Mouse (Mus musculus): ENCODE measurements around the gene Nipal1. TPM values are rescaled to one million over a fixed set of nuclear protein-coding genes. Genes with fewer than 3 reads are reported as not detected.
A peak's percentile ranks its signal among the peaks of the same experiment; 100 is the strongest.

Gene Nipal1
- polyA plus RNA-seq, 1 experiment from 2014 or later = 0.48 TPM

DNA sequence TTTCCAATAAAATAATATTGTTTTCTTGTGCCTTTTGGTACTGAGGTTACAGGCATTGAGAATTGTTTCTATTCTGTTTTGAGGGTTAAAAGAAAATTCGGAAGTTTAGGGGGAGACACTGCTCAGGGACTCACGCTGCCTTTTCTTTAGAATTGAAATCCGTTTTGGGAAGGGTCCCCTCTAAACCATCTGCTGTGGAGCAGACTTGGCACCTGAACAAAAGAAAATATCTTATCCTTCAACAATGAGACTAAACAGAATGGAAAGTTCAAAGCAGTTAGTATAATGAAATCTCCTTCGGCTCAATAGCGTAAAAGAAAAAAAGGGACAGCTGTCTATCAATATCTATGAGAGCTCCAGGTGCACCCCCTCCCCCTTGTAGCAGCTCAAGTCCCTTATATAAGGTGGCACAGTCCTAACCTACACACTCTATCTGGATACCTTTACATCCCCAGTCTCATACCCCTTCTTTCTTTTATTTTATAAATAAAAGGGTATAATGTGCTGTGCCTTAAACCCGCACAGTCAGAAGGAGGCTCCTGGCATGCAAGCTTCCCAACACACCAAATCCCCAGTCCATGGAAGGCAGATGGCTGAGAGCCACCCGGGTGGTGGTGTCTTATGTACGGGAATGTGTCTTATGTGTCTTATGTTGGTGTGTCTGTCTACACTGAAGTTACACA, 23.6 kb downstream of the Nipal1 start:
- Histone ChIP-seq H3K9ac (no peak overlapping the region), H3K27ac (no peak overlapping the region), H3K4me1 (replicated peaks) (peaks cover under 1% of the 10 kb centered on the region), H3K4me2 (no peak overlapping the region), H3K9me3 (no peaks in the 10 kb centered on the region), H3K36me3 (no peaks in the 10 kb centered on the region), H3K27me3 (no peaks in the 10 kb centered on the region), H3K4me3 (no peak overlapping the region)
- 50% methylated on average over 8 of the region's 8 CpGs for WGBS
- no peak; the same call in 1 of the 2 replicates for ATAC-seq (ENCODE audit: low FRiP score)

GRCm38 (mm10) chr5:72674994-72675542, 27.5 kb downstream of the Nipal1 start:
- no peaks in the 10 kb centered on the region for H3K36me3 ChIP-seq
- H3K9me3 ChIP-seq = no peaks in the 10 kb centered on the region
- H3K9ac ChIP-seq = no peak overlapping the region
- ATAC-seq (ENCODE audit: low FRiP score) = no peak
- no peaks in the 10 kb centered on the region for H3K27me3 ChIP-seq
- no peak overlapping the region for H3K4me2 ChIP-seq
- WGBS = 89% methylated on average over 9 of the region's 9 CpGs
- H3K4me1 ChIP-seq (replicated peaks) = no peaks in the 10 kb centered on the region; the same call in 1 of the 2 replicates
- no peak overlapping the region for H3K27ac ChIP-seq
- H3K4me3 ChIP-seq = no peak overlapping the region

DNA sequence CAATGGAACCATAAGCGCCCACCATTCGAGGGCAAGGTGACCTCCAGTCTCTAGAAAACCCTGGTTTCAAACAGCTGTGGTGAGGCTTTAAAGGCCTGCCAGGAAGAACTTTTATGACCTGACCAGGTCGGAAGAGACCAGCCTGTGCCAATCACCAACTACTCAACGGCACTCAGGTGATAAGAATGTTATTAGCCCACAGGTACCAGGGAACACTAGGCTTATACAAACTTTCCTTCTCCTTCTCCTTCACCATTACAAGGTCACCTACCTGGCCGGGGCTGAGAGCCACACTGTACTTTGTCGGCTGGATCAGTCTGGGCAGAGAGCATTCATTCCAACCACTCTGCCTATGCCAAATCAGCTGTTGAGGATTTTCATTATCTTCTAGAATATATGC, 33.9 kb downstream of the Nipal1 start:
- Histone ChIP-seq H3K9me3 (no peaks in the 10 kb centered on the region), H3K27me3 (no peaks in the 10 kb centered on the region), H3K27ac (no peak overlapping the region), H3K36me3 (no peaks in the 10 kb centered on the region), H3K4me1 (replicated peaks) (no peaks in the 10 kb centered on the region), H3K4me2 (no peak overlapping the region), H3K9ac (no peak overlapping the region), H3K4me3 (no peak overlapping the region)
- no peak for ATAC-seq (ENCODE audit: low FRiP score)
- WGBS = 90% methylated on average over 6 of the region's 6 CpGs

GRCm38 (mm10) chr5:72689556-72689955, 42.0 kb downstream of the Nipal1 start:
- no peaks in the 10 kb centered on the region for H3K4me1 ChIP-seq (replicated peaks)
- ATAC-seq (ENCODE audit: low FRiP score) = no peak
- 93% methylated on average over 7 of the region's 7 CpGs for WGBS

GRCm38 (mm10) chr5:72690516-72690915, 42.9 kb downstream of the Nipal1 start:
- Histone ChIP-seq H3K4me3 (no peak overlapping the region), H3K27me3 (no peaks in the 10 kb centered on the region), H3K4me2 (no peak overlapping the region), H3K27ac (no peak overlapping the region), H3K4me1 (replicated peaks) (no peaks in the 10 kb centered on the region), H3K36me3 (no peaks in the 10 kb centered on the region), H3K9me3 (no peaks in the 10 kb centered on the region), H3K9ac (no peak overlapping the region)
- WGBS = 85% methylated on average over 5 of the region's 5 CpGs
- ATAC-seq (ENCODE audit: low FRiP score) = no peak; the same call in 1 of the 2 replicates

More at GRCm38 (mm10) chr5:72689556-72689955, 42.0 kb downstream of the Nipal1 start:
- H3K9ac ChIP-seq = no peak overlapping the region
- no peaks in the 10 kb centered on the region for H3K36me3 ChIP-seq
- H3K4me3 ChIP-seq = no peak overlapping the region
- no peaks in the 10 kb centered on the region for H3K9me3 ChIP-seq
- no peak overlapping the region for H3K27ac ChIP-seq
- no peak overlapping the region for H3K4me2 ChIP-seq
- H3K27me3 ChIP-seq = no peaks in the 10 kb centered on the region

GRCm38 (mm10) chr5:72694684-72695083, 47.1 kb downstream of the Nipal1 start:
- H3K27me3 ChIP-seq = no peaks in the 10 kb centered on the region
- no peak overlapping the region for H3K27ac ChIP-seq
- no peak overlapping the region for H3K4me3 ChIP-seq
- H3K4me1 ChIP-seq (replicated peaks) = peaks cover 20% of the 10 kb centered on the region; the same call in 1 of the 2 replicates
- H3K36me3 ChIP-seq = no peaks in the 10 kb centered on the region
- WGBS = 88% methylated on average over 2 of the region's 2 CpGs
- H3K9me3 ChIP-seq = no peaks in the 10 kb centered on the region
- H3K4me2 ChIP-seq = no peak overlapping the region
- no peak overlapping the region for H3K9ac ChIP-seq
- ATAC-seq (ENCODE audit: low FRiP score) = no peak

DNA sequence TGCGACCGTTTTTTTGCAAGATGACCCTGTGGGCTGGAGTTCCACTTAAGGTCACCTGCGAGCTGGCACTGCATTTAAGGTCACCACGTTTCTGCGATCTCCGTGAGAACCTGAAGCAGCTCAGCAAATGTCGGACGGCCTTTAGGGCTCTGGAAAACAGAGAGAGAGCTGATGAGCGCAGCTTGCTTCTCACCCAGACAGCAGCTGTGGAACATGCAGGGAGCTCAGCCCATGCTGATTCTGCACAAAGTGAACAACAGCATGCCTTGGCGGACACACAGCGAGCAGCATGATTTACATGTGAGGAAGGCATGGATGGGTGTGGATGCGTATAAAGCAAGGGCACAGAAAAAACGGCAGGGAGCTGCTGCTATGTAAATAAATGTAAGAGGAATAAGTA, 48.9 kb downstream of the Nipal1 start:
- WGBS = 67% methylated on average over 13 of the region's 13 CpGs
- Histone ChIP-seq H3K27ac (no peak overlapping the region), H3K9me3 (no peaks in the 10 kb centered on the region), H3K9ac (no peak overlapping the region), H3K36me3 (no peaks in the 10 kb centered on the region), H3K4me2 (no peak overlapping the region), H3K4me3 (no peak overlapping the region), H3K27me3 (no peaks in the 10 kb centered on the region), H3K4me1 (replicated peaks) (peaks cover 20% of the 10 kb centered on the region; the same call in 1 of the 2 replicates)
- no peak; the same call in 1 of the 2 replicates for ATAC-seq (ENCODE audit: low FRiP score)

DNA sequence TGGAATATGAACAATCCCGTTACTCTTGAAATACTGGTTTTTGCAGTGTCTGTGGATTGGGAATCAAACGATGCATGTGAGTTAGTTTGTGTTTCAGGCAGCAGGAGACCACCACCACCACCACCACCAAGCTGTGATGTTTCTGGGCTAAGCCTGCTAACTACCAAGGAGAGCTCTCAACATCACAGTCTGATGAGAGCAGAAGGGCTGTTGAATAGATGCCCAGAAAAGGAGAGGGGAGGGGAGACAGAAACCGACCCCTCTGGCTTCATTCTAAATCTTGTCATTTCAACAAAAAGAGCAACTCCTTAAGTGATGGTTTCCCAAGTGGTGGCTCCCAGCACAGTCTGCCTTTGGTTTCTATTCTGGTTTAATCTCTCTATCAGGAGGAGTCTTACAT, 50.7 kb downstream of the Nipal1 start:
- no peak overlapping the region for H3K4me2 ChIP-seq
- H3K4me3 ChIP-seq = no peak overlapping the region
- H3K36me3 ChIP-seq = no peaks in the 10 kb centered on the region
- peaks cover 20% of the 10 kb centered on the region; the same call in 1 of the 2 replicates for H3K4me1 ChIP-seq (replicated peaks)
- H3K9ac ChIP-seq = no peak overlapping the region
- WGBS = 61% methylated on average over 3 of the region's 3 CpGs
- no peaks in the 10 kb centered on the region for H3K9me3 ChIP-seq
- H3K27ac ChIP-seq = no peak overlapping the region
- no peak for ATAC-seq (ENCODE audit: low FRiP score)
- H3K27me3 ChIP-seq = no peaks in the 10 kb centered on the region

- H3K9ac ChIP-seq = no peak overlapping the region
- no peaks in the 10 kb centered on the region for H3K36me3 ChIP-seq
- ATAC-seq (ENCODE audit: low FRiP score) = no peak
- no peaks in the 10 kb centered on the region for H3K9me3 ChIP-seq
- no peaks in the 10 kb centered on the region for H3K27me3 ChIP-seq
- no peak overlapping the region for H3K27ac ChIP-seq
- 79% methylated on average over 7 of the region's 7 CpGs for WGBS
- H3K4me3 ChIP-seq = no peak overlapping the region
- H3K4me2 ChIP-seq = no peak overlapping the region
- peaks cover 20% of the 10 kb centered on the region; the same call in 1 of the 2 replicates for H3K4me1 ChIP-seq (replicated peaks)
Measured at GRCm38 (mm10) chr5:72698818-72699499, 51.4 kb downstream of the Nipal1 start.

DNA sequence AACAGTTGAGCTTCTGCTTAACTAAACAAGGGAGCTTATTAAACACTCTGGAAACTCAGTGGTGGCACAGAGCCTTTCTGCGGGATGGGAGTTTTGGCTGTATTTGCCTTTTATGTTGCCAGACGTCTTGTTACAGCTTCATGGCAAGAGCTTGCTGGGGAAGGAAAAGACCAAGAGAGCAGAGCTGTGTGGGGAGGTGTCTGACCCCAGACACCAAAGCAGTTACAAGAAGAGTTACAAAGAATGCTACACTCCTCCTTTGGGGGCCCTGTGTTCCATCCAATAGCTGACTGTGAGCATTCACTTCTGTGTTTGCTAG, 51.9 kb downstream of the Nipal1 start:
- no peak overlapping the region for H3K4me3 ChIP-seq
- peaks cover 20% of the 10 kb centered on the region; the same call in 1 of the 2 replicates for H3K4me1 ChIP-seq (replicated peaks)
- H3K36me3 ChIP-seq = no peaks in the 10 kb centered on the region
- H3K4me2 ChIP-seq = no peak overlapping the region
- no peaks in the 10 kb centered on the region for H3K27me3 ChIP-seq
- H3K27ac ChIP-seq = no peak overlapping the region
- H3K9me3 ChIP-seq = no peaks in the 10 kb centered on the region
- 59% methylated on average over 2 of the region's 2 CpGs for WGBS
- no peak for ATAC-seq (ENCODE audit: low FRiP score)
- no peak overlapping the region for H3K9ac ChIP-seq

GRCm38 (mm10) chr5:72702202-72702601, 54.6 kb downstream of the Nipal1 start:
- H3K9me3 ChIP-seq = no peaks in the 10 kb centered on the region
- no peaks in the 10 kb centered on the region for H3K27me3 ChIP-seq
- H3K4me3 ChIP-seq = no peak overlapping the region
- H3K9ac ChIP-seq = no peak overlapping the region
- H3K36me3 ChIP-seq = no peaks in the 10 kb centered on the region
- H3K4me2 ChIP-seq = no peak overlapping the region
- no peak for ATAC-seq (ENCODE audit: low FRiP score)
- no peak overlapping the region for H3K27ac ChIP-seq
- peaks cover 13% of the 10 kb centered on the region; the same call in 1 of the 2 replicates for H3K4me1 ChIP-seq (replicated peaks)

GRCm38 (mm10) chr5:72706095-72706494, 58.5 kb downstream of the Nipal1 start:
- Histone ChIP-seq H3K4me1 (replicated peaks) (no peaks in the 10 kb centered on the region), H3K4me3 (no peak overlapping the region), H3K27me3 (no peaks in the 10 kb centered on the region), H3K36me3 (no peaks in the 10 kb centered on the region), H3K9ac (no peak overlapping the region), H3K27ac (no peak overlapping the region), H3K9me3 (no peaks in the 10 kb centered on the region), H3K4me2 (peak overlapping the region; percentile 21; the same call in 1 of the 2 replicates)
- ATAC-seq (ENCODE audit: low FRiP score) = no peak
- WGBS = 54% methylated on average over 10 of the region's 10 CpGs

All from hindbrain, embryonic 13.5 days (tissue).